Mouse (Mus musculus) stomach, embryonic 16.5 days (tissue): Measurements from ENCODE around the gene Rnf182. TPM values are rescaled to one million over a fixed set of nuclear protein-coding genes. Genes with fewer than 3 reads are reported as not detected.

Experiments
- ATAC-seq: fragments of 200-750 bp; cut with Nextera tagmentation; 2 replicates; pipeline ENCODE4 v1.8.0; 2017; ENCODE audit warnings: moderate number of reproducible peaks, moderate TSS enrichment; ENCODE audit not compliant: insufficient read depth, low FRiP score
- H3K27ac ChIP-seq: fragments of 300-500 bp; sonication (generic); 2 replicates; pipeline ENCODE4 v1.5.1; 2014; ENCODE audit warnings: low read length
- H3K27me3 ChIP-seq: fragments of 300-500 bp; sonication (generic); 2 replicates; pipeline ENCODE4 v1.6.1; 2014; ENCODE audit warnings: low read length, control low read depth, mixed read lengths; ENCODE audit not compliant: control insufficient read depth, insufficient read depth
- H3K36me3 ChIP-seq: fragments of 300-500 bp; sonication (generic); 2 replicates; pipeline ENCODE4 v1.6.1; 2014; ENCODE audit warnings: low read length; ENCODE audit not compliant: control insufficient read depth, insufficient read depth
- H3K4me1 ChIP-seq: fragments of 300-500 bp; sonication (generic); 2 replicates; pipeline ENCODE4 v1.6.1; 2014; ENCODE audit warnings: low read length, control low read depth, mixed read lengths; ENCODE audit not compliant: control insufficient read depth, insufficient read depth
- H3K4me2 ChIP-seq: fragments of 300-500 bp; sonication (generic); 2 replicates; pipeline ENCODE4 v1.6.1; 2014; ENCODE audit warnings: low read depth, low read length, mixed read lengths
- H3K4me3 ChIP-seq: fragments of 300-500 bp; sonication (generic); replicated peaks from 2 replicates; pipeline ENCODE4 v1.5.1; 2014; ENCODE audit warnings: mild to moderate bottlenecking, low read length
- H3K9ac ChIP-seq: fragments of 300-500 bp; sonication (generic); 2 replicates; pipeline ENCODE4 v1.6.1; 2014; ENCODE audit warnings: low read length
- H3K9me3 ChIP-seq: fragments of 300-500 bp; sonication (generic); replicated peaks from 2 replicates; pipeline ENCODE4 v1.6.1; 2016; ENCODE audit warnings: low read length, control low read depth; ENCODE audit not compliant: control insufficient read depth
- WGBS: fragments of 180-500 bp; shearing (Covaris S2); extraction: QIAGEN DNeasy Blood & Tissue Kit; methylation state at CpG from one replicate; pipeline ENCODE4 v1.1.7; 2014; 5-methylcytosine and 5-hydroxymethylcytosine counted together
- polyA plus RNA-seq: library from polyadenylated mRNA; unstranded; fragments of >200 nt; fragmentation: Nextera tagmentation; extraction: Ambion mirVana; gene quantifications from 2 replicates; pipeline ENCODE4 v1.2.1, GENCODE M21; 2015

Rnf182 gene
- polyA plus RNA-seq, 1 experiment from 2014 or later, result 1.5 TPM

GRCm38 (mm10) chr13:43666920-43667319, 51.4 kb downstream of the Rnf182 start:
- Histone ChIP-seq H3K4me1 (no peaks in the 10 kb centered on the region), H3K27ac (no peak overlapping the region), H3K9me3 (no peaks in the 10 kb centered on the region), H3K9ac (no peak overlapping the region), H3K27me3 (no peaks in the 10 kb centered on the region), H3K4me2 (no peak overlapping the region), H3K36me3 (no peaks in the 10 kb centered on the region), H3K4me3 (no peak overlapping the region)
- ATAC-seq, result no peak
- WGBS, result 54% methylated on average over 6 of the region's 6 CpGs

GRCm38 (mm10) chr13:43677159-43677882, 61.8 kb downstream of the Rnf182 start:
- no peak for ATAC-seq
- Histone ChIP-seq H3K9ac (no peak overlapping the region), H3K4me2 (no peak overlapping the region), H3K4me3 (no peak overlapping the region), H3K36me3 (no peaks in the 10 kb centered on the region), H3K27ac (no peak overlapping the region), H3K9me3 (no peaks in the 10 kb centered on the region), H3K27me3 (no peaks in the 10 kb centered on the region), H3K4me1 (no peaks in the 10 kb centered on the region)
- 71% methylated on average over 8 of the region's 8 CpGs for WGBS

DNA sequence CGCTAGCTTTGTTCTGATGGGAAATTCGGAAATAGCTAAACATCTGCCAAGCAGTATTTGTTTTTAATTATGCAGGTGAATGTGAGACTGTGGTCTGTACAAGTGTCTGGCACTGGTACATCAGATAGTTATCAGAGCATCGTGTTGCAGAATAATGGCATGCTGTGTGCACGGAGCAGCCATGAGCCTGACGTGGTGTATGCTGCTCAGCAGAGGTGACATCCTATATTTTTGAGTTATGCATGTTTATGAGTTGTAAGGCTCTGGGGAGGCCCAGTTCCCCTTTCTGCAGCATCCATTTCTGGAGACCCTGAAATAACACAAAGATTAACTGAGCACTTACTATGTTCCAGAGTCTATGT, 62.4 kb downstream of the Rnf182 start:
- H3K4me2 ChIP-seq, result no peak overlapping the region
- ATAC-seq, result no peak
- H3K4me3 ChIP-seq, result no peak overlapping the region
- no peak overlapping the region for H3K9ac ChIP-seq
- no peaks in the 10 kb centered on the region for H3K27me3 ChIP-seq
- no peaks in the 10 kb centered on the region for H3K36me3 ChIP-seq
- H3K27ac ChIP-seq, result no peak overlapping the region
- H3K4me1 ChIP-seq, result no peaks in the 10 kb centered on the region
- 86% methylated on average over 5 of the region's 5 CpGs for WGBS
- no peaks in the 10 kb centered on the region for H3K9me3 ChIP-seq

DNA sequence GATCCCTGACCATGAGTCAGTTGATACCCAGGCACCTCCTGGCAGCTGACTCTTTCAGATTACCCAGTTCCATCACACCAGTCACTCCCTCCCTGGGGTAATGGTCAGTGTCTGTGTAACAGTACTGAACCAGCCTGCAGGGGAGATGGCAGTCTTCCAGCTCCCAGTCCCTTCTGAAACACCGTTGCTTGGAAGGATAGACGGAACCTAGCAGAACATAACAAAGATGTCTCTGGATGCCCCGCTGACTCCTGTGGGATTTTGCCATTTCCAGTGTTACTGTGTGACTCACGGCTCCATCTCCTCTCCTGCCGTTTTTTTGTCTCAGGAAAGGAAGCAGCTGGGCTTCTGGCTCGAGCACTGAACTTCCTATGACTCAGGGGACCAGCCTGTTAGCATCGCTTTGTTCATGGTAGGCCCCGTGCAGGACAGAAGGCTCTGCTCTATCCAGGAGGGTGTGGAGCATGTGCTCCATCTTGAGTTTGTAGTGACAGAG, 69.0 kb downstream of the Rnf182 start:
- Histone ChIP-seq H3K36me3 (no peaks in the 10 kb centered on the region), H3K27me3 (no peaks in the 10 kb centered on the region), H3K9ac (no peak overlapping the region), H3K27ac (peak overlapping the region; percentile 19), H3K4me3 (no peak overlapping the region), H3K4me1 (peaks cover 4% of the 10 kb centered on the region; the same call in 1 of the 2 replicates), H3K4me2 (peak overlapping the region; percentile 15; the same call in 1 of the 2 replicates), H3K9me3 (no peaks in the 10 kb centered on the region)
- peak; percentile 85 for ATAC-seq
- 30% methylated on average over 8 of the region's 8 CpGs for WGBS

- Histone ChIP-seq H3K9ac (no peak overlapping the region), H3K9me3 (no peaks in the 10 kb centered on the region), H3K4me1 (peaks cover 4% of the 10 kb centered on the region; the same call in 1 of the 2 replicates), H3K36me3 (no peaks in the 10 kb centered on the region), H3K4me2 (no peak overlapping the region), H3K27ac (no peak overlapping the region), H3K27me3 (no peaks in the 10 kb centered on the region), H3K4me3 (no peak overlapping the region)
- no peak for ATAC-seq
- WGBS, result 88% methylated on average over 10 of the region's 10 CpGs
Observed at GRCm38 (mm10) chr13:43688065-43688464, 72.6 kb downstream of the Rnf182 start.

GRCm38 (mm10) chr13:43691755-43692154, 76.2 kb downstream of the Rnf182 start:
- Histone ChIP-seq H3K9me3 (no peaks in the 10 kb centered on the region), H3K4me3 (no peak overlapping the region), H3K27me3 (no peaks in the 10 kb centered on the region), H3K4me2 (no peak overlapping the region), H3K4me1 (no peaks in the 10 kb centered on the region), H3K9ac (no peak overlapping the region), H3K27ac (no peak overlapping the region), H3K36me3 (no peaks in the 10 kb centered on the region)
- no peak for ATAC-seq
- WGBS, result 48% methylated on average over 3 of the region's 3 CpGs

GRCm38 (mm10) chr13:43695521-43695920, 80.0 kb downstream of the Rnf182 start:
- H3K4me3 ChIP-seq, result no peak overlapping the region
- H3K9me3 ChIP-seq, result no peaks in the 10 kb centered on the region
- no peak for ATAC-seq
- H3K9ac ChIP-seq, result no peak overlapping the region
- no peaks in the 10 kb centered on the region for H3K36me3 ChIP-seq
- H3K27ac ChIP-seq, result no peak overlapping the region
- no peaks in the 10 kb centered on the region for H3K27me3 ChIP-seq
- no peak overlapping the region for H3K4me2 ChIP-seq
- H3K4me1 ChIP-seq, result no peaks in the 10 kb centered on the region

DNA sequence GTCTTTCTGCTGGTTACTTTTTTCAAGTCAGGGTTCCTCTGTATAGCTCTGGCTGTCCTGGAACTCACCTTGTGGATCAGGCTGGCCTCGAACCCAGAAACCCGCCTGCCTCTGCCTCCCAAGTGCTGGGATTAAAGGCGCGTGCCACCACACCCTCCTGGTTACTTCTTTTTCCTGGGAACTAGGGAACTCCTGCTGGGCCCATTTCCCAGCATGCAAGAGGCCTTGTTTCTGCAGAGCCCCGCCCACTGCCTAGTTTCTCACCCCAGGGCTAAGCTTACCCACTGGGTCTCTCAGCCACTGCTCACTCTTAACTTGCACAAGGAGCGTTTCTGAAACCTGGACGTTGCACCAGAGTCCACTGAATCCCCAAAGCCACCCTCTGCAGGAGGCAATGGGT, 80.5 kb downstream of the Rnf182 start:
- Histone ChIP-seq H3K4me3 (no peak overlapping the region), H3K27ac (no peak overlapping the region), H3K4me1 (no peaks in the 10 kb centered on the region), H3K27me3 (no peaks in the 10 kb centered on the region), H3K9me3 (no peaks in the 10 kb centered on the region), H3K36me3 (no peaks in the 10 kb centered on the region), H3K4me2 (no peak overlapping the region), H3K9ac (no peak overlapping the region)
- no peak for ATAC-seq
- 86% methylated on average over 7 of the region's 7 CpGs for WGBS

GRCm38 (mm10) chr13:43698506-43698905, 83.0 kb downstream of the Rnf182 start:
- 62% methylated on average over 7 of the region's 7 CpGs for WGBS

More at GRCm38 (mm10) chr13:43698506-43698905, 83.0 kb downstream of the Rnf182 start:
- Histone ChIP-seq H3K9ac (no peak overlapping the region), H3K4me1 (peaks cover 1% of the 10 kb centered on the region; the same call in 1 of the 2 replicates), H3K4me3 (no peak overlapping the region), H3K4me2 (no peak overlapping the region), H3K36me3 (no peaks in the 10 kb centered on the region), H3K27me3 (no peaks in the 10 kb centered on the region), H3K9me3 (no peaks in the 10 kb centered on the region), H3K27ac (no peak overlapping the region)
- ATAC-seq, result no peak
